Mouse (Mus musculus) heart, postnatal 0 days (tissue): ENCODE measurements around the gene Zbtb38.

Source experiments
- CTCF ChIP-seq: IDR thresholded peaks from 2 replicates; pipeline ENCODE4 v1.5.1; 2016; ENCODE audit warnings: antibody characterized with exemption, control low read depth, low read depth
- EP300 ChIP-seq: IDR thresholded peaks from 2 replicates; pipeline ENCODE4 v1.6.1; 2016; ENCODE audit warnings: antibody characterized with exemption, low read depth

GRCm38 (mm10) chr9:96790389-96791007 lies 37.9 kb upstream of the Zbtb38 start:
- peak; percentile 17; the same call in 1 of the 2 replicates for TF ChIP-seq CTCF
- no peak for TF ChIP-seq EP300
